Mouse (Mus musculus): ENCODE data around the gene AU022252. TPM values are rescaled to one million over a fixed set of nuclear protein-coding genes. Genes with fewer than 3 reads are reported as not detected.
A peak's percentile ranks its signal among the peaks of the same experiment; 100 is the strongest.

AU022252 gene
- polyA plus RNA-seq, 1 experiment from 2014 or later, result 34.4 TPM

DNA sequence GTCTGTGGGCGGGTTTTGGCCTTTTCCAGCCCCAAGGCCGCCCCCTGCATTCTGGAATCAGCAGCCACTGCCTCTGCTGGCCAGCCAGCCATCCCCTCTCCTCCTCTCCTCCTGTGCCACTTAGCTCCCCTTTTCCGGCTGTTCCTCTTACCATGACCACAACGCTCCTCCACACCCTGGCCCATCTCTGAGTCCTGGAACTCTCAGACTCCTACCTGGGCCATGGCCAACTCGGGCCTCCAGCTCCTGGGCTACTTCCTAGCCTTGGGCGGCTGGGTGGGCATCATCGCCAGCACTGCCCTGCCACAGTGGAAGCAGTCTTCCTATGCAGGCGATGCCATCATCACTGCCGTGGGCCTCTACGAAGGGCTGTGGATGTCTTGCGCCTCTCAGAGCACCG lies 22.8 kb upstream of the AU022252 start, which contains the start of gene Cldn19:
Gene Cldn19, plus strand, starts transcription at position 64 of the 400 bp plus-strand sequence.
- peak within 1 kb of the TSS; percentile 21; the same call in 1 of the 2 replicates for H3K4me2 ChIP-seq (replicated peaks)
- H3K4me3 ChIP-seq, result no peak within 1 kb of the TSS
- no peaks in the 10 kb centered on the region for H3K9me3 ChIP-seq
- 0 out of 2 replicates have a peak within 1 kb of the TSS, but pooled peaks have one; percentile 20 for H3K9ac ChIP-seq (replicated peaks)
- H3K36me3 ChIP-seq, result no peaks in the 10 kb centered on the region
- peak within 1 kb of the TSS; percentile 60 for H3K27ac ChIP-seq (replicated peaks)
- WGBS, result 68% methylated on average over 12 of the region's 12 CpGs
- H3K27me3 ChIP-seq, result no peaks in the 10 kb centered on the region
- ATAC-seq (ENCODE audit: low FRiP score, low read depth), result no peak
- H3K4me1 ChIP-seq, result peaks cover 19% of the 10 kb centered on the region

DNA sequence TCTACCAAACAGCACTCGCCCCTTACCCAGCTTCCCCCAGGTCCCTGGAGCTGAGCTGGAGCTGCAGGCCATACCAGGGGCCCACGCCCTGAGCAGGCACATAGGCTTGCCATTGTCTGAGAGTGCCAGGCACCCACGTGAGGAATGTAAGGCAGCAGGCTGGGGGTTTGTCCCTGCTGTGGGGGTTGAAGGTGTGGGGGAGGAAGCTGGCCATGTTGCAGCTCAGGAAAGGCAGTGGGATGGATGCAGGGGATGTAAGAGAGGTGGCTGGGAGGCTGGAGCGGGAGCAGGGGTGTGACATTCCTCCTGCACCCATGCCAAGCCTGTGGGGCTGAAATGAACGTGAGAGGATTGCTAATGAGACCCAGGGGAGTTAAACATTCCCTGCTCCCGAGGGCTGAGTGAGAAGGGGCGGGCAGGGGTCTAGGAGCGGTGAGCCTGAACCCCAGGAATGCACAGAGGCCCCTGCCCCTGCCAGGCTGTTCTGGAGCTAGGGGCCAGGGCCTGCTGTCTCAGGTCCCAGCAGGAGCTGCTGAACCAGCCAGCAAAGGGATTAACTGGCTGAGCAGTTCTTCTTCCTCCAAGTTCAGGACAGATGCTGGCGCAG lies 21.6 kb upstream of the AU022252 start:
- Histone ChIP-seq H3K9ac (replicated peaks) (0 out of 2 replicates have a peak overlapping the region, but pooled peaks have one; percentile 15), H3K27me3 (no peaks in the 10 kb centered on the region), H3K9me3 (no peaks in the 10 kb centered on the region), H3K4me2 (replicated peaks) (peak overlapping the region; percentile 21; the same call in 1 of the 2 replicates), H3K4me3 (no peak overlapping the region), H3K36me3 (no peaks in the 10 kb centered on the region), H3K27ac (replicated peaks) (peak overlapping the region; percentile 60), H3K4me1 (peaks cover 19% of the 10 kb centered on the region)
- ATAC-seq (ENCODE audit: low FRiP score, low read depth), result peak; percentile 73
- WGBS, result 20% methylated on average over 9 of the region's 9 CpGs

DNA sequence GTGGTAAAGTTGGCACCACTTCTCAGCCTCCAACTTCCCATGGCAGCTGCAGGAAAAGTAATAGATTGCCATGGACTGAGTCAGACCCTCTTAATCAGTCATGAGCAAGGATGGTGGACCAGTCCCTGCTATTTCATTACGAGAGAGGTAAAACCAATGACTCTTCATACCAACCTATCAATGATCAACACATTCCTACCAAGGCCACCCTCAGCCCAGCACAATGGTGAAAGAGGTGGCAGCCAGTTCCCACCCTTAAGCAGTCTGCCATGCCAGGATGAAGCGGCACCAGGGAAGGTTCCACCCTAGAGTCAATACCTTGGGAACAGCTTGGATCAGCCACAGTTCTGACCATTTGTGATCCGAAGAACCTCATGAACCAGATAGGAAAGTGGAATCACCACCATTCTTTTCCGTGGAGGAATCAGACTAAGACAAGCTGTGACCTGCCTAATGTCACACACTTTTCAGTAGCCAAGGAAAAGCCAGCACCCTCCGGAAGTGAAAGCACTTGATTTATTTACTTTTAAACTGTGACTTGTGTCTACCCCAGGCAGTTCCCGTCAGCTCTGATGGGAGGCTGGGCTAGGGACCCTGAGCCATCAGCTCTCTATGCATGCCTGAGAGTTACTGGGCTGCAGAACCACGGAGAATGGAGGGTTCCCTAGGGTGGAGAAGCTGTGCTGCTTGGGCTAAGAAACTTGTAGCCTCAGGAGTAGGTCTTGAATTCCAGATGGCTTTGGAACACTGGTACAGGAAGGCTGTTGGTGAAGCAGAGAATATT lies 19.7 kb upstream of the AU022252 start:
- Histone ChIP-seq H3K27me3 (no peaks in the 10 kb centered on the region), H3K9me3 (no peaks in the 10 kb centered on the region), H3K4me3 (no peak overlapping the region), H3K4me1 (peaks cover 27% of the 10 kb centered on the region), H3K36me3 (no peaks in the 10 kb centered on the region; the same call in 1 of the 2 replicates), H3K4me2 (replicated peaks) (no peak overlapping the region), H3K27ac (replicated peaks) (no peak overlapping the region), H3K9ac (replicated peaks) (no peak overlapping the region)
- 75% methylated on average over 7 of the region's 7 CpGs for WGBS
- no peak for ATAC-seq (ENCODE audit: low FRiP score, low read depth)

DNA sequence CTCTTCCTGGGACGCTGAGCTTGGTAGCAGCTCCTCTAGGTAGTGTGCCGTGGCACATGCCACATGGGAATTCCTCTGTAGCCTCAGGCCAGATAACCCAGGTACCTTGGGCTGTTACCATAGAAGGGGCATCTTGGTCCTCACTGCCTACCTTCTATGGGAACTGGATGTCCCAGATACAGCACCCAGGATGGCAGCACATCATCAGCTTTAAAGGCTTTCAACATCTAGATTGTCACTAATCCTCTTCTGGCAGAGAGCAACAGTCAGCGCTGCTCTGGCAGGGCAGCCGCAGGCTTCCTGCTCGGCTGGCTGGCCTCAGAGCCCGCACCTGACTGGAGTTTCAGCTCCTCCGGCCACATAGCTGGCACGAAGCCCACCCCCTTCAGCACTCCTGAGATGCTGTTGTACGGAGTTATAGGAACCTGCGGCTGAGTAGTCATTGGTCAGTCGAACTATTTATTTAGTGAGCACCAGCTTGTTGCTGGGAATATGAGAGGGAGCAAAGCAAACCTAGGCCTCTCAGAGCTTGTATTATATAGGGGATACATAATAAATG lies 16.0 kb upstream of the AU022252 start:
- no peak overlapping the region for H3K9ac ChIP-seq (replicated peaks)
- H3K4me1 ChIP-seq, result peaks cover 12% of the 10 kb centered on the region
- no peak overlapping the region for H3K4me2 ChIP-seq (replicated peaks)
- no peaks in the 10 kb centered on the region for H3K27me3 ChIP-seq
- H3K36me3 ChIP-seq, result peaks cover 18% of the 10 kb centered on the region
- WGBS, result 82% methylated on average over 11 of the region's 11 CpGs
- H3K4me3 ChIP-seq, result no peak overlapping the region
- H3K9me3 ChIP-seq, result no peaks in the 10 kb centered on the region
- no peak for ATAC-seq (ENCODE audit: low FRiP score, low read depth)
- H3K27ac ChIP-seq (replicated peaks), result peak overlapping the region; percentile 54; the same call in 1 of the 2 replicates

DNA sequence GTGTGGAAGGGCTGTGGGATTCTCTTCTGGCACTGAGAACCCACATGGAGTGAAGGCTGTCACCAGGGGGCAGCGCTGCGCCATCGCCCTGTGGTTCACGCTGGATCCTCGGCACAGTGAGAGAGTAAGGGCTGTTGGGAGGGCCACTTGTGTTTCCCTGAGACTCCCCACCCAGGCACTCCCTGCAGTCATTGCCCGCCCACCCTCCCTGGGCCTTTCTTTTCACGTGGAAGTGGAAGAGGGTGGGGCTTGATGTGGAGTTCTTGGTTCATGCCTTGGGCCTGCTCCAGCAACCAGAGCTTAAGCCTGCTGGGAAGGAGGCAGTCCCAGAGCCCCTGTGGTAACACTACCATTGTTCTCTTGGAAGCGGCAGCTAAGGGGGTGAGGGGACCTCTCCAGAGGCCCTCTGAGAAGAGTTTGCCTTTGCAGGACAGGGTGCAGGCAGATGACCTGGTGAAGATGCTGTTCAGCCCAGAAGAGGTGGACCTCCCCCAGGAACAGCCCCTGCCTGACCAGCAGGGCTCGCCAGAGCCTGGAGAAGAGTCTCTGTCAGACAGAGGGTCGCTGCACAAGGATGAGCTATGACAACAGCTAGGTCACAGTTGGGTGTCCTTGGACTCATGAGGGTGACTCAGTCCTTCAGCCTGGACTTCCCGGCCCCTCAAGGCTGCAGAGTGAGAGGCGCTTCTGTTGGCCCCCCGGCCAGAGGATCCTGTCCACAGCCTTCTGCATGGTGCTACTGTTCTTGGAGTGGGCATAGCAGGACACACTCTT lies 15.1 kb upstream of the AU022252 start:
- Histone ChIP-seq H3K9ac (replicated peaks) (0 out of 2 replicates have a peak overlapping the region, but pooled peaks have one; percentile 25), H3K4me1 (peaks cover 12% of the 10 kb centered on the region), H3K4me3 (no peak overlapping the region), H3K4me2 (replicated peaks) (peak overlapping the region; percentile 2; the same call in 1 of the 2 replicates), H3K9me3 (no peaks in the 10 kb centered on the region), H3K36me3 (peaks cover 25% of the 10 kb centered on the region), H3K27ac (replicated peaks) (peak overlapping the region; percentile 54), H3K27me3 (no peaks in the 10 kb centered on the region)
- 26% methylated on average over 13 of the region's 13 CpGs for WGBS
- ATAC-seq (ENCODE audit: low FRiP score, low read depth), result peak; percentile 76

DNA sequence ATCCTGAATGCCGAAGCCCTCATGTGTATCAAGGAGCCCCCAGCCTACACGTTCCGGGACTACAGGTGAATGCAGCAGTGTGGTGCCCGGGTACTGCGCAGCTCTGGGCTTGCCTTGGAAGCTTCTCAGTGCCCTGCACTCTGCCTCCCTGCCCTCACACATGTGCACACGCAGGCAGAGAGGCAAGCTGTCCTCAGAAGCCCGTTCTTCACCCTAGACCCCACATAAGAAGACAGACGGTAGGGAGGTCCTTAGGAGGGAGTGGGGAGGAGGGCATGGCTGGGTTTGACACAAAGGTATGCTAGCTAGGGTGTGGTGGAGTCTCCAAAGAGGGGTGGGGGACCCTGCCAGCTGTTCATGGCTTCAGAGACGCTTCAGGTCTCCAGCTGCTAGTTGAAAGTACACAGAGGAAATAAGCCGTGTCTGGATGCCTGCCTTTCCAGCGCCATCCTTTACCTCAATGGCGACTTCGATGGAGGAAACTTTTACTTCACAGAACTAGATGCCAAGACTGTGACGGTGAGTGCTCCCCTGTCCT lies 14.2 kb upstream of the AU022252 start:
- H3K9ac ChIP-seq (replicated peaks), result no peak overlapping the region
- H3K9me3 ChIP-seq, result no peaks in the 10 kb centered on the region
- H3K27me3 ChIP-seq, result no peaks in the 10 kb centered on the region
- WGBS, result 77% methylated on average over 14 of the region's 14 CpGs
- peaks cover 34% of the 10 kb centered on the region for H3K36me3 ChIP-seq
- no peak overlapping the region for H3K4me3 ChIP-seq
- H3K4me2 ChIP-seq (replicated peaks), result no peak overlapping the region
- H3K4me1 ChIP-seq, result peaks cover 12% of the 10 kb centered on the region
- no peak overlapping the region for H3K27ac ChIP-seq (replicated peaks)
- no peak for ATAC-seq (ENCODE audit: low FRiP score, low read depth)

DNA sequence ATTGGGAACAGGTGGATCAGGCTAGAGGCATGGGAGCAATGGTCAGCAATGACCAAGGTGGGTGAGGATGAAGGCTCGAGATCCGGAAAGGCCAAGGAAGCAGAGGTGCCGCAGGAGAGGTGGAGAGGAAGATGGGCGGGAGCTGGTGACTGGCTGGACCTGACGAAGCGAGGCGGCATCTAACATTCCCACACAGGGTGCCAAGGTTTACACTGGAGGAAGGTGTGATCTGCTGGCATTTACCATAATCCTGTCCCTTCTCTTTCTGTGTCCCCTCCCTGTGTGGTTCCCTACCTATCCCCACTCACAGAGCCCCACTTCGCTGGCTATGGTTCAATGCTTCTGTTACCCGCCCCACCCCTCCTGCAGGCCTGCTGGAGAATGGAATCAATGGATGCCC lies 13.4 kb upstream of the AU022252 start:
- Histone ChIP-seq H3K36me3 (peaks cover 41% of the 10 kb centered on the region), H3K4me3 (no peak overlapping the region), H3K4me2 (replicated peaks) (no peak overlapping the region), H3K27ac (replicated peaks) (no peak overlapping the region), H3K9me3 (no peaks in the 10 kb centered on the region), H3K27me3 (no peaks in the 10 kb centered on the region), H3K4me1 (peaks cover 12% of the 10 kb centered on the region), H3K9ac (replicated peaks) (no peak overlapping the region)
- 76% methylated on average over 9 of the region's 9 CpGs for WGBS
- no peak for ATAC-seq (ENCODE audit: low FRiP score, low read depth)

DNA sequence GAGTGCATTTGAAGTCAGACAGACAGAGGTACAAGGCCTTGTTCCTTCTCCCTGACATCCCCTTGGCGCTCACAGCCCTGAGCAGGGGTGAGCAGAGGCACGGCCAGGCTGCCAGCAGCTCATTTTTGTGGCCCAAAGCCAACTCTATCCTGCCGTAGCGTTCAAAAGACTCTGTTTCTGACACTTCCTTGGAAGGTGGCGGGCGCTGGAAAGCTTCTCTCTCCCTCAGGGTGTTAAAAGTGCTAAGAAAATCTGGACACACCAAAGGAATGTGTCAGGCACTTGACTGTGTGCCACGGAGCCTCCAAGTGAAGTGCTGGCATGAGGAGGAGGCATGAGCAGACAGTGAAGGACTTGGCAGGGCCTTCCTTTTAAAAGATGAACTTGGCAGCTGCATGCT lies 13.0 kb upstream of the AU022252 start:
- H3K4me2 ChIP-seq (replicated peaks), result no peak overlapping the region
- H3K9me3 ChIP-seq, result no peaks in the 10 kb centered on the region
- no peak overlapping the region for H3K9ac ChIP-seq (replicated peaks)
- peaks cover 12% of the 10 kb centered on the region for H3K4me1 ChIP-seq
- peaks cover 41% of the 10 kb centered on the region for H3K36me3 ChIP-seq
- no peak overlapping the region for H3K4me3 ChIP-seq
- WGBS, result 77% methylated on average over 7 of the region's 7 CpGs
- no peak for ATAC-seq (ENCODE audit: low FRiP score, low read depth)
- no peak overlapping the region for H3K27ac ChIP-seq (replicated peaks)
- no peaks in the 10 kb centered on the region for H3K27me3 ChIP-seq

DNA sequence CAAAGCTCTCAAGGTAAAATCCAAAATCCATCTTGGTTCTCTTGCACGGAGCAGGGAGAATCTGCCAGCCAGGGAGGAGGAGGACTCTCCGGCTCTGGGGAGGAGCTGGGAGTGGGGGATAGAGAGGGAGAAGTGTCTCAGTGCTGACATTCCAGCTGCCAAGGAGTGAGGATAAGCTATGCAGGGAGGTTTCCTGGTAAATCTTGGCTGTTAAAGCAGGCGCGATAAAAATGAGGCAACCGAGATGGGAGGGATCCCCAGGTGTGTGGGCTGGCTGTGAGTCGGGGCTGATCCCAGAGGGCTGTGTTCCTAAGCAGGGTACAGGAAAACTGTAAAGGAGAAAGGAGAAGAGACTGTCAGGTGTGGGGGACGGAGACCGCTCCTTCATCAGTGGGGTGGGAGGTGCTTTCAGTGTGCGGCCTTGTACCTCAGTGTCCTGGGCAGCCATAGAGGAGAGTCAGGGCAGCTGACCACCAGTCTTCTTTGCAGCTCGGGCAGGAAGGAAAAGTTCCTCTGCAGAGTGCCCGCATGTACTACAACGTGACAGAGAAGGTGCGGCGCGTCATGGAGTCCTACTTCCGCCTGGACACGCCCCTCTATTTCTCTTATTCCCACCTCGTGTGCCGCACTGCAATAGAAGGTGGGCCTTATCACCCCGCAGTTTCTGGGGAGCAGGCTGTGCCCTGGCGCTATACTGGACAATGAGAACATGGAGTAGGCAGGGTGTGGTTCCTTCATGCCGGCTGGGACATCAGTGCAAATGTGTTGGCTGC lies 12.1 kb upstream of the AU022252 start:
- no peak for ATAC-seq (ENCODE audit: low FRiP score, low read depth)
- Histone ChIP-seq H3K27me3 (no peaks in the 10 kb centered on the region), H3K9ac (replicated peaks) (no peak overlapping the region), H3K4me1 (peaks cover 12% of the 10 kb centered on the region), H3K36me3 (peaks cover 41% of the 10 kb centered on the region), H3K9me3 (no peaks in the 10 kb centered on the region), H3K27ac (replicated peaks) (no peak overlapping the region), H3K4me2 (replicated peaks) (no peak overlapping the region), H3K4me3 (no peak overlapping the region)
- WGBS, result 82% methylated on average over 22 of the region's 22 CpGs

DNA sequence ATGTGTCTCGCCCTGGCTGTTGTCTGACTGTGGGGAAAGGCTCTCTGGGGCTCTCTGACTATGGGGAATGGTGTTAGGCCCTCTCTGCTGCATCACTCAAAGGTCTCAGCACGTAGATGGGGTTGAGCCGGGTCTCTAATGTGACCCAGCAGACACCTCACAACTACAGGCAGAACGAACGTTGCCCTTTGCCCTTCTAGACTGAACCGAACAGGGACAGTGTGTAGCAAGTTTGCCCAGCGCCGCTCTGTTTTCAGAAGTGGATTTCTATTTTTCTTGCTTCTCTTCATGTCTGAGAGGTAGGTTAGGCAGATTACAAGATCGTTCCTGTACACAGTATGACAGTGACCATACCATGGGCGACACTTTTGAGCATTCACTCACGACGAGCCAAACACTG lies 10.1 kb upstream of the AU022252 start:
- no peaks in the 10 kb centered on the region for H3K27me3 ChIP-seq
- H3K9ac ChIP-seq (replicated peaks), result no peak overlapping the region
- no peaks in the 10 kb centered on the region for H3K9me3 ChIP-seq
- WGBS, result 94% methylated on average over 12 of the region's 12 CpGs
- peaks cover 10% of the 10 kb centered on the region; the same call in 1 of the 2 replicates for H3K4me1 ChIP-seq
- no peak overlapping the region for H3K4me3 ChIP-seq
- no peak for ATAC-seq (ENCODE audit: low FRiP score, low read depth)
- no peak overlapping the region for H3K4me2 ChIP-seq (replicated peaks)
- peaks cover 41% of the 10 kb centered on the region for H3K36me3 ChIP-seq
- no peak overlapping the region for H3K27ac ChIP-seq (replicated peaks)

DNA sequence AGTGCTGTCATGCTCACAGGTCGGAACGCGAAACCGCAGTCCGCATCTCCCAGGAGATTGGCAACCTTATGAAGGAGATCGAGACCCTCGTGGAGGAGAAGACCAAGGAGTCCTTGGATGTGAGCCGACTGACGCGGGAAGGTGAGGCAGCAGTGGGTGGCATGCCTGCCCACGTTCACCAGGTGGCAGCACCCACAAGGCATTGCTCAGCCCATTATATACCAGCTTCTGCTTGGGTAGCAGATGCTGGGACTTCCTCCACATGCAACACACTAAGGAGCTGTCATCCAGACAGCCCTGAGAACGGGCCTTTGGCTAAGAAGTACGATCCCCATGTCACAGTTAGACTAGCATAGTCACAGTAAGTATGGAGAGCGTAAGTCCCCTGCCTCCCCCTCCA lies 9.2 kb upstream of the AU022252 start:
- Histone ChIP-seq H3K4me1 (0 out of 2 replicates have a peak, but pooled peaks cover 3% of the 10 kb centered on the region), H3K9me3 (no peaks in the 10 kb centered on the region), H3K27ac (replicated peaks) (no peak overlapping the region), H3K27me3 (no peaks in the 10 kb centered on the region), H3K9ac (replicated peaks) (no peak overlapping the region), H3K4me2 (replicated peaks) (no peak overlapping the region), H3K36me3 (peaks cover 41% of the 10 kb centered on the region), H3K4me3 (no peak overlapping the region)
- no peak for ATAC-seq (ENCODE audit: low FRiP score, low read depth)
- WGBS, result 92% methylated on average over 14 of the region's 14 CpGs
